Mouse (Mus musculus) stomach, embryonic 15.5 days (tissue): ENCODE data around the gene Cfap73. TPM values are rescaled to one million over a fixed set of nuclear protein-coding genes. Genes with fewer than 3 reads are reported as not detected.

Experiments
- ATAC-seq: fragments of 200-750 bp; cut with Nextera tagmentation; 2 replicates; pipeline ENCODE4 v1.8.0; 2017; ENCODE audit warnings: low read depth, moderate number of reproducible peaks, moderate TSS enrichment; ENCODE audit not compliant: insufficient read depth, low FRiP score
- H3K27ac ChIP-seq: fragments of 300-500 bp; sonication (generic); 2 replicates; pipeline ENCODE4 v1.5.1; 2015; ENCODE audit warnings: mild to moderate bottlenecking, inconsistent platforms
- H3K27me3 ChIP-seq: fragments of 300-500 bp; sonication (generic); replicated peaks from 2 replicates; pipeline ENCODE4 v1.6.1; 2015; ENCODE audit warnings: inconsistent platforms
- H3K36me3 ChIP-seq: fragments of 300-500 bp; sonication (generic); 2 replicates; pipeline ENCODE4 v1.6.1; 2015; ENCODE audit warnings: inconsistent platforms
- H3K4me1 ChIP-seq: fragments of 300-500 bp; sonication (generic); 2 replicates; pipeline ENCODE4 v1.6.1; 2015; ENCODE audit warnings: inconsistent platforms
- H3K4me2 ChIP-seq: fragments of 300-500 bp; sonication (generic); 2 replicates; pipeline ENCODE4 v1.6.1; 2015; ENCODE audit warnings: mild to moderate bottlenecking, inconsistent platforms
- H3K4me3 ChIP-seq: fragments of 300-500 bp; sonication (generic); replicated peaks from 2 replicates; pipeline ENCODE4 v1.5.1; 2015; ENCODE audit warnings: inconsistent platforms
- H3K9ac ChIP-seq: fragments of 300-500 bp; sonication (generic); 2 replicates; pipeline ENCODE4 v1.6.1; 2015; ENCODE audit warnings: inconsistent platforms
- H3K9me3 ChIP-seq: fragments of 300-500 bp; sonication (generic); 2 replicates; pipeline ENCODE4 v1.6.1; 2016; ENCODE audit warnings: inconsistent platforms
- WGBS: fragments of 180-500 bp; shearing (Covaris S2); methylation state at CpG from one replicate; pipeline ENCODE4 v1.1.7; 2015; 5-methylcytosine and 5-hydroxymethylcytosine counted together
- polyA plus RNA-seq: library from polyadenylated mRNA; unstranded; fragments of >200 nt; fragmentation: Nextera tagmentation; extraction: Ambion mirVana; gene quantifications from 2 replicates; pipeline ENCODE4 v1.2.1, GENCODE M21; 2015

Gene Cfap73
- polyA plus RNA-seq, 1 experiment from 2014 or later = not detected

DNA sequence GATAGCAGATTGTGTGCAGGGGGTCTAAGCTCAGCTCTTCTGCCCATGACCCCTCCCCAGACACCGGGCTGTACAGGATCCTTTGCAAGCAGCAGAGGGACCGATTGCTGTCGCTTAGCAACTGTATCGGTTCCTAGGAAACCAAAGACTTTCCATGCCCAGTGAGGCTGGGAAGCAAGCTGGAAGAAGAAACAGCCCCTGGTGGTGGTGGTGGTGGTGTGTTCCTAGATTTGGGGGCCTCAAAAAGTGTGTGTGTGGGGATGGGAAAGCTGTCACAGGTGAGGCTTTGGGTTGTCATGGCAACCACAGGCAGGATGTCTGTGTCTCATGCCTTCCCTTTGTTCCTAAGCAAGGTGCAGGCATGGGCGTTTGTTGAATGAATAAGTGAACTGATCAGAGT, 26.8 kb upstream of the Cfap73 start:
- WGBS = 37% methylated on average over 5 of the region's 5 CpGs
- Histone ChIP-seq H3K4me1 (no peaks in the 10 kb centered on the region), H3K9ac (no peak overlapping the region), H3K4me3 (no peak overlapping the region), H3K36me3 (no peaks in the 10 kb centered on the region), H3K27me3 (no peaks in the 10 kb centered on the region), H3K27ac (no peak overlapping the region), H3K9me3 (no peaks in the 10 kb centered on the region), H3K4me2 (no peak overlapping the region)
- ATAC-seq = no peak

DNA sequence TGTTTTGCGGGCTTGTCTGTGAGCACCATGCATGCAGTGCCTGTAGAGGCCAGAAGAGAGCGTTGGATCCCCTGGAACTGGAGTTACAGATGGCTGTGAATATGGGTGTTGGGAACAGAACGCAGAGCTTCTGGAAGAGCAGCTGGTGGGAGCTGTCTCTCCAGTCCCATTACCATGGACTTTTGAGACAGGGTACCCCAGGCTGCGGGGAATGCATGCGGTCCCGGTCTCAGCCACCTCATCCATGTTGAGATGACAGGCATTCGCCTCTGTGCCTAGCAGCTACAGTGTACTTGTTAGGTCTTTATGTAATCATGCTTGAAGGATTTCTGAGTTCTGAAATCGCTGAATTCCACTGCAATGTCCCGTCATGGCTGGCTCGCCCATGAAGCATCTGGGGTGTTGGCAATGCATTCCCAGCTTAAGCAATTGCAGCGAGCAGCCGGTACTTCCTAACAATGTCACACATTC, 22.3 kb upstream of the Cfap73 start:
- ATAC-seq = no peak

DNA sequence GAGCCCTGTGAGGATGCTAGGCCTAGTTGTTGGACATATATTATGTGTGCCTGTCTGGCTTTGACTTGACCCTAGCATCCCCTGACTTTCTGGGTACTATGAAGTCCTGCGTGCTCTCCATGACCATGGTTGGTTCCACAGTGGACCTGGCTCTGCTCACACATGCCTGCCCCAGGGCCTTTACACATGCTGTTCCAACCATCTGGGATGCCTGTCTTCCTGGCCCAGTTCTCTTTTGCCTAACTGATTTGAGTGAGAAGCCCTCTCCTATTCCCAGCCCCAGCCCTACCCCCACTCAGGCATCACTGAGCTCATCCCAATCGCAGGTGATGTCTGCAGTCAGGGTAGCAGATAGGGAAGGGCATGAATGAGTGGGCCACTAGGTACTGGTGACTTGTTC, 19.8 kb upstream of the Cfap73 start:
- Histone ChIP-seq H3K27me3 (peaks cover 23% of the 10 kb centered on the region), H3K36me3 (no peaks in the 10 kb centered on the region), H3K9ac (no peak overlapping the region), H3K4me1 (peaks cover 8% of the 10 kb centered on the region), H3K9me3 (no peaks in the 10 kb centered on the region), H3K27ac (no peak overlapping the region), H3K4me3 (no peak overlapping the region), H3K4me2 (no peak overlapping the region)
- WGBS = 85% methylated on average over 2 of the region's 2 CpGs
- ATAC-seq = no peak

More for the DNA sequence above, 22.3 kb upstream of the Cfap73 start:
- no peak overlapping the region for H3K27ac ChIP-seq
- no peaks in the 10 kb centered on the region for H3K36me3 ChIP-seq
- H3K4me2 ChIP-seq = no peak overlapping the region
- H3K27me3 ChIP-seq = peaks cover 1% of the 10 kb centered on the region; the same call in 1 of the 2 replicates
- H3K9ac ChIP-seq = no peak overlapping the region
- no peak overlapping the region for H3K4me3 ChIP-seq
- no peaks in the 10 kb centered on the region for H3K4me1 ChIP-seq
- no peaks in the 10 kb centered on the region for H3K9me3 ChIP-seq
- WGBS = 79% methylated on average over 12 of the region's 12 CpGs

DNA sequence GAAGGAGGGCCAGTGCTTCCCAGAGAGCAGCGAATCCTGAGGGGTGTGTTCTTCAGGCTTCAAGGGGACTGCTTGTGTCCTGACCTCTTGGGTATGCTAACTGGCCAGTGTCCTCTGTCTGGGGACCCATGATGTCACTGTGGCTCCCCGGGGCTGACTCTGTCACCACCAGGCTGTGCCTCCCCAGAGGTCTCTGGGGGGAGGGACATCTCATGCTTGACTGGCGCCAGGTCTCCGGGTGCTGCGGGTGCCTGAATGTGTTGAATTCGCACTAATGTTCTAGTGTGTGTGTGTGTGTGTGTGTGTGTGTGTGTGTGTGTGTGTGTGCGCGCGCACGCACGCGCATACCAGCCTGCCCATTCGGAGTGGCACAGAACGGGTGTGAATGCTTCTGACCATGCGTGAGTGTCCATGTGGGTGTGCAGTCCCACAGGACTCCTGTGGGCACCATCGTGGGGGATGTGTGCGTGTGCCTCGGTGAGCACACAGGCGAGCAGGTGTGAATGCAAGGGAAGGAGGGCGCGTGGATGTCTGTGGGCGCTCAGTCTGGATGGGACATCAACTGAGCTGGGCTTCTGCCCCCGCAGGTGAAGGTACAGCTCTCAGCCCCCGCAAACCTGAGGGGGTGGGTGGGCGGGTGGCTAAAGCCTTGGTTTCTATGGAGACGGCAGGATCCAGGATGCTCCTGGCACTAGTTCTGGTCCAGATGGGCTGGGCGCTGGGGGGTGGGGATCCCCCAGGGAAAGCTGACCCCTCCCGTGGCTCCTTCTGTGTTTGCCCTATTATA, 19.1 kb upstream of the Cfap73 start:
- no peaks in the 10 kb centered on the region for H3K36me3 ChIP-seq
- WGBS = 82% methylated on average over 28 of the region's 28 CpGs
- peaks cover 29% of the 10 kb centered on the region for H3K27me3 ChIP-seq
- no peak overlapping the region for H3K4me3 ChIP-seq
- peaks cover 15% of the 10 kb centered on the region for H3K4me1 ChIP-seq
- H3K4me2 ChIP-seq = no peak overlapping the region
- no peak for ATAC-seq
- no peak overlapping the region for H3K9ac ChIP-seq
- no peaks in the 10 kb centered on the region for H3K9me3 ChIP-seq
- no peak overlapping the region for H3K27ac ChIP-seq

DNA sequence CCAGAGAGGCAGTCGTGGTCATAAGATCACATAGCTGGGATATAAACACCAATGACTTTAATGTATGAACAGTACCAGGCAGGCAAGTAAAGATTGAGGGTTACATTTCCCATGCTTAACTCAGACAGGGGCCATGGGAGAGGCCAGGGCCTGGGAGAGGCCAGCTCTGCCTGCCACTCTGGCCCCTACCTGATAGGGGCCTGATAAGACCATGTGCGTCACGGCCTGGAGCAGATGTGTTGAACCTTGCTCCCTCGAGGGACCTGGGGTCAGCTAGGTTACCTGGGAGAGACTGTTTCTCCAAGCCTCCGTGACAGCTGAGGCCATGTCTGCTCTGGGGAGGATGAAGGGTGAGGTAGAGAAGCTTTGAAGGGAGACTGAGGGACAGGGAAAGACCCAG, 17.2 kb upstream of the Cfap73 start:
- Histone ChIP-seq H3K4me3 (no peak overlapping the region), H3K27me3 (peaks cover 36% of the 10 kb centered on the region), H3K4me1 (peaks cover 15% of the 10 kb centered on the region), H3K9me3 (no peaks in the 10 kb centered on the region), H3K27ac (no peak overlapping the region), H3K4me2 (no peak overlapping the region), H3K36me3 (no peaks in the 10 kb centered on the region), H3K9ac (no peak overlapping the region)
- 37% methylated on average over 5 of the region's 5 CpGs for WGBS
- ATAC-seq = no peak

DNA sequence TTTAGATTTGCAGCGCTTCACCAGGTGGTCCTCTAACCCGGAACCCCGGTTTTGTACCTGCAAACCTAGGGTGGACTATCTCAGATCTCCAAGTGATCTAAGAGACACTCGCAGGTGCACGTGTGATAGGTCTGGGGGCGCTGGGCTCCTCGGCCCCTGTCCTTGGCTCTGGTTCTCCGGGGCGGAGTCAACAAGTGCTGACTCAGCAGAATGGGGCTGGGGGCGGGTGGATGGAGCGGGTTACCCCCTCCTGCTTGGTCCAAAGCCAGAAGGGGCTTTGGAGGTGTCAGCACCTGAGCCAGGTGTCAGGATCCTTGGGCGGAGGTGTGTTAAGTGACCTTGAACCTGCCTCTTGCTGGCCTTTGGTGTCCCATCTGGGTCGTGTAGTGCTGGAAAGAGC, 15.9 kb upstream of the Cfap73 start:
- WGBS = 22% methylated on average over 13 of the region's 13 CpGs
- no peak overlapping the region for H3K27ac ChIP-seq
- peaks cover 36% of the 10 kb centered on the region for H3K27me3 ChIP-seq

DNA sequence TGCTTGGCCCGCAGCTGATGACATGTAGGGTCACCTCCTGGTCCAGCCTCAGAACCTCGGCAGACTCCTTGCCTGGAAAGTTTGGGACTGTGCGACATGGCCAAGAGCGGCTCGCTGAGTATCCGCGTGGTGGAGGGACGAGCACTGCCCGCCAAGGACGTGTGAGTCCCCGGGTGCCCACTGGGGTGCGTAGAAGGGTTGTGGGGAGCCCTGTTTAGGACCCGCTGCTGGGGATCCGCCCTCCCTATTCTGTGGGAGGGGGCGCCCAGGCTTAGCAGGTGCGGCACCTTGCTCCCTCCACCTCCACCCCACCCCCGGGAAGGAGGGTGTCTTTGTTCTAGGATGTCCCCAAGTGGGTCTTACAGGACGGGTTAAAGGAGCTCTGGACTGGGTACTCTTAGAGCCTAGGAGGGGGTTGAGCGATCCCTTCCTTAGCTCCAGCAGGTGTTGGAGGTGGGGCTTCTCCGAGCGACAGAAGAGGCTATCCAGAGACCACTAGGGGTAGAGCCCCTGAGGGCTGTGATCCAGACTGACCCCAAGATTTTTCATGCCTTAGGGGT, 15.4 kb upstream of the Cfap73 start:
- H3K9me3 ChIP-seq = no peaks in the 10 kb centered on the region
- 0 out of 2 replicates have a peak, but pooled peaks have one; percentile 33 for ATAC-seq
- no peaks in the 10 kb centered on the region for H3K36me3 ChIP-seq
- peak overlapping the region; percentile 59 for H3K4me2 ChIP-seq
- H3K4me1 ChIP-seq = peaks cover 15% of the 10 kb centered on the region
- WGBS = 4% methylated on average over 21 of the region's 21 CpGs
- peak overlapping the region; percentile 32 for H3K4me3 ChIP-seq
- H3K9ac ChIP-seq = no peak overlapping the region
- no peak overlapping the region for H3K27ac ChIP-seq
- H3K27me3 ChIP-seq = peaks cover 36% of the 10 kb centered on the region

More for the DNA sequence above, 15.9 kb upstream of the Cfap73 start:
- ATAC-seq = no peak
- no peaks in the 10 kb centered on the region for H3K9me3 ChIP-seq
- H3K4me2 ChIP-seq = no peak overlapping the region
- no peak overlapping the region for H3K4me3 ChIP-seq
- no peak overlapping the region for H3K9ac ChIP-seq
- H3K4me1 ChIP-seq = peaks cover 15% of the 10 kb centered on the region
- no peaks in the 10 kb centered on the region for H3K36me3 ChIP-seq

DNA sequence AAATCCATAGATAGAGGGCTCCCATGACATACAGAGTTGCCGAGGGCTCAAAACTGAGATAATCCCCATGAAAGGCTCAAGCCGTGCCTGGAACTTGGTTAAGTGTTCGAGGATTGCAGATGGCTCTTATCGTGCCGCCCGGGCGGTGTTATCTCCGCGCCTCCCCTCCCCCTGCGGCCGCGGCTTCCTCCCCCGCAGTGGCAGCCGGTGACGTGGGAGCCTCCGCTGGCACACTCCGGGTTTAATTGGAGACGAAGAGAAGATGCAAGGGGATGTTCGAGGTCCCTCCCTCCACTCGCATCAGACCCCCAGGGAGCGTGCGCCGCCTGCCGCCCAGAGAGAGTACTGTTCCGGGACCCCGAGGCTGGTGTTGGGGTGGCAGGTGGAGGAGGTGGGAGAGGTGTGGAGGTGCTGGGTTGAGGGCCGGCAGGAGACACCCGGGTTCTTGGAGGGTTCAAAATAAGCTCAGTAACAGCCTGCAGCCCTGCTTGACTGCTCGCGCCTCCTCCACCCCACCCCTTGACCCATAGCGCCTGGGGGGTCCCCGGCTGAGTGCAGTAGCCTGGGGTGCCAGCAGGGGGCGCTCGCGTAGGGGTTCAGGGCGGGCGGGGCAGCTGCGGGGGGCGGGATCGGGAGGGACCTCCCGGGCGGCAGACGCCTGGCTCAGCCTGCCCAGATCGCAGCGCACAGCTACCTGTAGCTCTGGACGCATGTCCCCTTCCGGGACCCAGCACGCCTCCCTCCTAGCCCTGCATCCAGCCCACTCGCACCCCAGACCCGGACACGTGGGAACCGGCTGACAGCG, 14.7 kb upstream of the Cfap73 start, which contains the start of gene Rasal1:
Gene Rasal1 (plus strand): TSS at position 244 of the 805 bp plus-strand sequence.
- H3K36me3 ChIP-seq = no peaks in the 10 kb centered on the region
- ATAC-seq = 0 out of 2 replicates have a peak, but pooled peaks have one; percentile 54
- WGBS = under 1% methylated on average over 50 of the region's 53 CpGs

DNA sequence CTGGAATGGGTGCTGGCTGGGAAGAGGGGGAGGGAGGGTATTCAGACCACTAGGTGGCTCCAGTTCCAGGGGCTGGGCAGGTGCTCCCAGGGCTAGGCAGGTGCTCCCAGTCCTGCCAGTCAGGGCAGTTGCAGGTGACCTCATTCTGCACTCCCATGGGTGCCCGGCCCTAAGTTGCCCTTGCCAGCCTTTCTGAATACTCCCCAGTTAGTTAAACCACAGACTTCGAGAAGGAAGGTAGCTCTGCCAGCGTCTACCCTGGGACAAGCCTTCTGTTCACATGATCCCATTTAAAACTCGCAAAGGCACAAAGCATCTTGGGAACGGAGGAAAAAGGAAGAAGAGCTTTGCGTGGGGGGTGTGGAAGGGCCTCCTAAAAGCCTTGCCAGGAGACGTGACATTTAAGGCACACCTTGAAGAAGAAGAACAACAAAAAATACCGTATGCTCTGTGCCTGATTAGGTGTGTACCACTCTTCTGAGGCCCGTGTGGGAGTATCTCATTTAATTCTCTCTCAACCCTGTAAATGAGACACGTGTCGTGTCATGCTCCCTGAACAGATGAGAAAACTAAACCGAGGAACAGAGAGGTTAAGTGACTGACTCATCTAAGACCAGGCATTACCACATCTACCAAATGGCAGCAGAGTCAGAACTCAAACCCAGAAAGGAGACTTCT, 13.9 kb upstream of the Cfap73 start:
- WGBS = 29% methylated on average over 12 of the region's 12 CpGs
- H3K9me3 ChIP-seq = no peaks in the 10 kb centered on the region
- peak overlapping the region; percentile 59 for H3K4me2 ChIP-seq
- peaks cover 36% of the 10 kb centered on the region for H3K27me3 ChIP-seq
- no peak for ATAC-seq
- H3K27ac ChIP-seq = no peak overlapping the region
- peaks cover 15% of the 10 kb centered on the region for H3K4me1 ChIP-seq
- H3K4me3 ChIP-seq = no peak overlapping the region
- H3K36me3 ChIP-seq = no peaks in the 10 kb centered on the region
- H3K9ac ChIP-seq = no peak overlapping the region

More for the DNA sequence above, 14.7 kb upstream of the Cfap73 start, which contains the start of gene Rasal1:
- Histone ChIP-seq H3K9me3 (no peaks in the 10 kb centered on the region), H3K4me2 (peak within 1 kb of the TSS; percentile 59), H3K27me3 (peaks cover 36% of the 10 kb centered on the region), H3K4me1 (peaks cover 15% of the 10 kb centered on the region), H3K27ac (no peak within 1 kb of the TSS), H3K4me3 (peak within 1 kb of the TSS; percentile 32), H3K9ac (no peak within 1 kb of the TSS)

DNA sequence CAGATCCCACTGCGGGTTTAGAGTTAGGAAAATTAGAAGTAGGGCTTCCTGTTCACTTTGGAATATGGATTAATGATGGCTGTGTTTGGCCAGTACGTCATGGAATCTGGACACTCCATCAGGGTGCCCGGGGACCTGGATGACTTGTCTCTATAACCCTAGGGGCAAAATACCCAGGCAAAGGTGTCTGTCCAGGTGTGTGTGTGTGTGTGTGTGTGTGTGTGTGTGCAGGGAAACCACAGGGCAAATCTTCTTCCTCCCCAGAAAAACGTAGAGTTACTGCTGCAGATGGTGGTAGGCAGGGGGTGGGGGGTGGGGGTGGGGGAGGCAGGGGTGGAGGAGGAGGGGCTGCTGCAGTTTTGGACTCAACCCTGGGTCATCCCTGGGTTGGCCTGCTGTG, 13.3 kb upstream of the Cfap73 start:
- peaks cover 15% of the 10 kb centered on the region for H3K4me1 ChIP-seq
- 58% methylated on average over 4 of the region's 4 CpGs for WGBS
- H3K4me3 ChIP-seq = no peak overlapping the region
- H3K4me2 ChIP-seq = no peak overlapping the region
- no peaks in the 10 kb centered on the region for H3K9me3 ChIP-seq
- H3K36me3 ChIP-seq = no peaks in the 10 kb centered on the region
- no peak for ATAC-seq
- H3K27me3 ChIP-seq = peaks cover 36% of the 10 kb centered on the region
- H3K27ac ChIP-seq = no peak overlapping the region
- no peak overlapping the region for H3K9ac ChIP-seq

DNA sequence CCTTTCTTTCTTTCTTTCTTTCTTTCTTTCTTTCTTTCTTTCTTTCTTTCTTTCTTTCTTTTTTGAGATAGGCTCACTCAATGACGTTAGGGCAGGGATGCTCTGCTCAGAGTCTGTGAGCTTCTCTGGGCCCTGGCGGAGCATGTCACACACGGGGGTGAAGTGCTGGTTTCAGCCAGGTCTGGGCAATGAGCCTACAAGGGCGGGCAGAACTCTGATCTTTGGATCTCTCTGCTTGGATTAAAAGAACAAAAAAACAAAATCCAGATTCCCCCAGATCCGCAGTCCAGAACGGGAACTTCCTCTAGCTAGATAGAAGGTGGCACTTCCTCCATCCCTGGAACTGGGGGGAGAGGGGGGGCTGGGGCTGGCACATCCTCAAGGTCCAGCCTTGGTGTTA, 11.8 kb upstream of the Cfap73 start:
- Histone ChIP-seq H3K27ac (no peak overlapping the region), H3K9ac (no peak overlapping the region), H3K4me3 (no peak overlapping the region), H3K4me1 (peaks cover 15% of the 10 kb centered on the region), H3K27me3 (peaks cover 31% of the 10 kb centered on the region), H3K9me3 (no peaks in the 10 kb centered on the region), H3K4me2 (no peak overlapping the region), H3K36me3 (no peaks in the 10 kb centered on the region)
- ATAC-seq = no peak
- 51% methylated on average over 6 of the region's 6 CpGs for WGBS
